Comparison of ENCODE assay signal across 18 mouse cellular contexts in genomic region chr3:146196780-146197743, GRCm38 (mm10). TPM values are rescaled to one million over a fixed set of nuclear protein-coding genes. Genes with fewer than 3 reads are reported as not detected.
A peak's percentile ranks its signal among the peaks of the same experiment; 100 is the strongest.
DNase-seq lines count a peak whose midpoint lies in the region; ATAC-seq and TF ChIP-seq lines count a peak whose summit lies in the region.
"Had no signal": no experiment of that assay in that cellular context is flagged by ENCODE, and none has a peak within 500 bp of the region (broad histone marks: within the 10 kb centered on the region; RNA-seq: fewer than 3 reads in every experiment).

No protein-coding gene starts in this region.

- peaks cover 8% of the 10 kb centered on the region; the same call in 1 of the 2 replicates for H3K4me1 ChIP-seq in kidney, adult 2 months (ENCODE audit: control insufficient read depth, insufficient read depth, low read length)
- H3K4me1 ChIP-seq in heart, embryonic 14.5 days (ENCODE audit: control insufficient read depth in 2 of 2, insufficient read depth in 2 of 2, low read length in 2 of 2) = peaks cover 27 to 37% of the 10 kb centered on the region in 2 experiments
- peaks cover 8% of the 10 kb centered on the region for H3K4me1 ChIP-seq in intestine, postnatal 0 days (replicated peaks; ENCODE audit: control insufficient read depth, insufficient read depth, low read length)
- H3K4me1 ChIP-seq: forebrain, embryonic 15.5 days had no signal

- H3K36me3 ChIP-seq in kidney, adult 2 months (ENCODE audit: control insufficient read depth, insufficient read depth, low read length) = no peaks in the 10 kb centered on the region
- H3K36me3 ChIP-seq in heart, embryonic 14.5 days (ENCODE audit: control insufficient read depth, insufficient read depth, low read length) = no peaks in the 10 kb centered on the region
- no peaks in the 10 kb centered on the region for H3K36me3 ChIP-seq in intestine, postnatal 0 days (ENCODE audit: control insufficient read depth, insufficient read depth)
- H3K36me3 ChIP-seq: forebrain, embryonic 15.5 days; G1E; liver, embryonic 15.5 days had no signal

- no peak overlapping the region for H3K9ac ChIP-seq in heart, embryonic 14.5 days (ENCODE audit: low read length)
- no peak overlapping the region for H3K9ac ChIP-seq in intestine, postnatal 0 days (ENCODE audit: low read depth, low read length)
- H3K9ac ChIP-seq: forebrain, embryonic 15.5 days; hindbrain, embryonic 14.5 days; liver, embryonic 15.5 days had no signal

- ATAC-seq in heart, embryonic 14.5 days (ENCODE audit: insufficient number of reproducible peaks, insufficient read depth, low FRiP score, low read depth) = peak; percentile 74
- peak; percentile 84 for ATAC-seq in intestine, postnatal 0 days
- ATAC-seq in megakaryocyte progenitor cell, adult 5-6 weeks (replicated peaks; ENCODE audit: poor library complexity) = 0 out of 2 replicates have a peak, but pooled peaks have one; percentile 29
- ATAC-seq: forebrain, embryonic 15.5 days had no signal

- no peaks in the 10 kb centered on the region for H3K27me3 ChIP-seq in kidney, adult 2 months (replicated peaks; ENCODE audit: control insufficient read depth, insufficient read depth, low read length)
- H3K27me3 ChIP-seq in heart, embryonic 14.5 days (ENCODE audit: control insufficient read depth, insufficient read depth, low read length) = no peaks in the 10 kb centered on the region
- H3K27me3 ChIP-seq in intestine, postnatal 0 days (replicated peaks; ENCODE audit: control insufficient read depth, insufficient read depth, low read length) = no peaks in the 10 kb centered on the region
- H3K27me3 ChIP-seq: forebrain, embryonic 15.5 days; liver, embryonic 15.5 days had no signal

- peak overlapping the region; percentile 41; the same call in 1 of the 2 replicates for H3K27ac ChIP-seq in kidney, adult 2 months (ENCODE audit: insufficient read depth, low read depth, low read length)
- H3K27ac ChIP-seq in heart, embryonic 14.5 days (replicated peaks in 1 of 2; ENCODE audit: control insufficient read depth in 1 of 2, insufficient read depth in 1 of 2, low read depth in 2 of 2, low read length in 2 of 2) = peak overlapping the region; percentile 87 to 89
- H3K27ac ChIP-seq in intestine, postnatal 0 days (ENCODE audit: low read depth, low read length) = peak overlapping the region; percentile 75
- H3K27ac ChIP-seq: forebrain, embryonic 15.5 days; hindbrain, embryonic 14.5 days; layer of hippocampus, adult 2 months; liver, embryonic 15.5 days; macrophage had no signal

- no peaks in the 10 kb centered on the region for H3K9me3 ChIP-seq in heart, embryonic 14.5 days (ENCODE audit: control insufficient read depth, low read length)
- no peaks in the 10 kb centered on the region for H3K9me3 ChIP-seq in intestine, postnatal 0 days (ENCODE audit: control insufficient read depth)
- H3K9me3 ChIP-seq: forebrain, embryonic 15.5 days; G1E; liver, embryonic 15.5 days had no signal

- H3K4me2 ChIP-seq in heart, embryonic 14.5 days (ENCODE audit: low read length) = peak overlapping the region; percentile 32
- H3K4me2 ChIP-seq in intestine, postnatal 0 days (replicated peaks; ENCODE audit: low read depth) = peak overlapping the region; percentile 27; the same call in 1 of the 2 replicates
- H3K4me2 ChIP-seq: forebrain, embryonic 15.5 days; hindbrain, embryonic 14.5 days; liver, embryonic 15.5 days had no signal

- TF ChIP-seq CTCF in kidney, adult 2 months (conservative IDR thresholded peaks at IDR 0.05; ENCODE audit: insufficient read depth, insufficient read length, low read depth, low read length) = no peak
- no peak for TF ChIP-seq CTCF in intestine, postnatal 0 days (IDR thresholded peaks at IDR 0.05; ENCODE audit: low read depth)

- no peak overlapping the region for H3K4me3 ChIP-seq in kidney, adult 2 months (ENCODE audit: insufficient read depth, low read depth, low read length)
- H3K4me3 ChIP-seq in heart, embryonic 14.5 days (ENCODE audit: control insufficient read depth in 1 of 2, insufficient read depth in 1 of 2, low read depth in 1 of 2, low read length in 2 of 2) = no peak overlapping the region
- no peak overlapping the region for H3K4me3 ChIP-seq in intestine, postnatal 0 days (ENCODE audit: low read depth, low read length)
- H3K4me3 ChIP-seq: forebrain, embryonic 15.5 days; layer of hippocampus, adult 2 months; liver, embryonic 15.5 days had no signal

- no peak for TF ChIP-seq POLR2A in kidney, adult 2 months (IDR thresholded peaks at IDR 0.05; ENCODE audit: low read depth, low read length)

- DNase-seq in kidney, adult 2 months = peak; percentile 79
- DNase-seq in kidney, postnatal 4 days = no peak
- DNase-seq in frontal cortex, postnatal 25 days (ENCODE audit: low spot score in 2 of 2) = no peak
- DNase-seq in adrenal gland, postnatal 25 days = no peak
- DNase-seq in urinary bladder, adult 18-20 months (ENCODE audit: low spot score in 2 of 2) = no peak
- DNase-seq: cerebellum, adult 11-12 months; gastrocnemius, postnatal 10 days had no signal

- 53% methylated on average over 17 of the region's 17 CpGs for WGBS in kidney, adult 2 months
- WGBS in heart, embryonic 14.5 days = 57% methylated on average over 17 of the region's 17 CpGs
- 48% methylated on average over 17 of the region's 17 CpGs for WGBS in intestine, postnatal 0 days

RNA-seq across cellular contexts. Expression of gene Lpar3, which starts 23.7 kb away (rescaled TPM):
- 33.7 and 39.8 TPM in 2 replicates for polyA plus RNA-seq in kidney, adult 2 months (2012; rRNA removed)
- polyA plus RNA-seq in heart, embryonic 14.5 days (2014; fragmentation: Nextera tagmentation; extraction: Ambion mirVana) = 46.3 and 51.9 TPM in 2 replicates
- polyA plus RNA-seq in intestine, postnatal 0 days (2015; fragmentation: Nextera tagmentation; extraction: Ambion mirVana) = 10.7 TPM in 2 replicates
- not detected in 2 replicates for total RNA-seq in megakaryocyte progenitor cell, adult 5-6 weeks (2015)
- not detected in 2 replicates for total RNA-seq in megakaryocyte progenitor cell, adult 5-6 weeks (2017)
- 0.38 and 0.39 TPM in 2 replicates for total RNA-seq in adrenal gland, postnatal 25 days (2021)
- polyA plus RNA-seq: G1E, macrophage had no signal

RNA-seq across cellular contexts. Expression of gene Mcoln2, which starts 47.4 kb away (rescaled TPM):
- polyA plus RNA-seq in kidney, adult 2 months (2012; rRNA removed) = 3.2 and 3.5 TPM in 2 replicates
- polyA plus RNA-seq in heart, embryonic 14.5 days (2014; fragmentation: Nextera tagmentation; extraction: Ambion mirVana) = 0.23 and 0.47 TPM in 2 replicates
- 6.4 TPM in 2 replicates for polyA plus RNA-seq in intestine, postnatal 0 days (2015; fragmentation: Nextera tagmentation; extraction: Ambion mirVana)
- total RNA-seq in megakaryocyte progenitor cell, adult 5-6 weeks (2015) = 0.32 and 2.0 TPM in 2 replicates
- total RNA-seq in megakaryocyte progenitor cell, adult 5-6 weeks (2017) = 2.1 and 4.0 TPM in 2 replicates
- not detected in 2 replicates for total RNA-seq in adrenal gland, postnatal 25 days (2021)
- total RNA-seq: layer of hippocampus, adult 2 months; left cerebral cortex, adult 8-10 months had no signal
- polyA plus RNA-seq: cortical plate, adult 2 months; forebrain, embryonic 15.5 days; G1E had no signal

Comparison
In these comparisons a context has a peak if more than half of its experiments do, and no peak if none do; other contexts are left out.
1. ATAC-seq: peak in every context shown above with its lines; median percentile 84 in intestine, postnatal 0 days; 74 in heart, embryonic 14.5 days; 29 in megakaryocyte progenitor cell, adult 5-6 weeks.